Mouse (Mus musculus): ENCODE measurements around the gene Dnm3. TPM values are rescaled to one million over a fixed set of nuclear protein-coding genes. Genes with fewer than 3 reads are reported as not detected.

Gene Dnm3
- polyA plus RNA-seq, 1 experiment from 2014 or later = 3.3 TPM

GRCm38 (mm10) chr1:162472949-162473348 is 4.9 kb downstream of the Dnm3 start:
- WGBS = 60% methylated on average over 1 of the region's 1 CpGs
- Histone ChIP-seq H3K4me3 (ENCODE audit: low read depth, low read length) (no peak overlapping the region), H3K4me1 (replicated peaks; ENCODE audit: control insufficient read depth, insufficient read depth, low read length) (no peaks in the 10 kb centered on the region), H3K27me3 (replicated peaks; ENCODE audit: control insufficient read depth, insufficient read depth, low read length) (peaks cover 27% of the 10 kb centered on the region), H3K9me3 (ENCODE audit: control insufficient read depth, low read length) (no peaks in the 10 kb centered on the region), H3K36me3 (ENCODE audit: control insufficient read depth, insufficient read depth, low read length) (no peaks in the 10 kb centered on the region), H3K4me2 (no peak overlapping the region), H3K27ac (ENCODE audit: low read depth, low read length) (no peak overlapping the region), H3K9ac (ENCODE audit: low read depth, low read length) (no peak overlapping the region)
- ATAC-seq (replicated peaks; ENCODE audit: low FRiP score) = no peak
- no peak for DNase-seq (ENCODE audit: low spot score)

GRCm38 (mm10) chr1:162471089-162471488 is 6.7 kb downstream of the Dnm3 start:
- Histone ChIP-seq H3K4me2 (no peak overlapping the region), H3K9ac (ENCODE audit: low read depth, low read length) (no peak overlapping the region), H3K27me3 (replicated peaks; ENCODE audit: control insufficient read depth, insufficient read depth, low read length) (peaks cover 9% of the 10 kb centered on the region), H3K4me1 (replicated peaks; ENCODE audit: control insufficient read depth, insufficient read depth, low read length) (no peaks in the 10 kb centered on the region), H3K4me3 (ENCODE audit: low read depth, low read length) (no peak overlapping the region), H3K27ac (ENCODE audit: low read depth, low read length) (no peak overlapping the region), H3K36me3 (ENCODE audit: control insufficient read depth, insufficient read depth, low read length) (no peaks in the 10 kb centered on the region), H3K9me3 (ENCODE audit: control insufficient read depth, low read length) (no peaks in the 10 kb centered on the region)
- ATAC-seq (replicated peaks; ENCODE audit: low FRiP score) (no peak), DNase-seq (ENCODE audit: low spot score) (no peak)

- no peaks in the 10 kb centered on the region for H3K36me3 ChIP-seq (ENCODE audit: control insufficient read depth, insufficient read depth, low read length)
- H3K27ac ChIP-seq (ENCODE audit: low read depth, low read length) = no peak overlapping the region
- DNase-seq (ENCODE audit: low spot score) (no peak), ATAC-seq (replicated peaks; ENCODE audit: low FRiP score) (no peak)
- 70% methylated on average over 2 of the region's 2 CpGs for WGBS
- no peaks in the 10 kb centered on the region for H3K4me1 ChIP-seq (replicated peaks; ENCODE audit: control insufficient read depth, insufficient read depth, low read length)
- no peak overlapping the region for H3K4me3 ChIP-seq (ENCODE audit: low read depth, low read length)
- no peaks in the 10 kb centered on the region for H3K9me3 ChIP-seq (ENCODE audit: control insufficient read depth, low read length)
- H3K27me3 ChIP-seq (replicated peaks; ENCODE audit: control insufficient read depth, insufficient read depth, low read length) = peaks cover 5% of the 10 kb centered on the region; the same call in 1 of the 2 replicates
- H3K9ac ChIP-seq (ENCODE audit: low read depth, low read length) = no peak overlapping the region
- H3K4me2 ChIP-seq = no peak overlapping the region
These were observed 8.0 kb downstream of the Dnm3 start for GRCm38 (mm10) chr1:162469752-162470280.

GRCm38 (mm10) chr1:162463676-162464075 is 14.2 kb downstream of the Dnm3 start:
- Histone ChIP-seq H3K4me1 (replicated peaks; ENCODE audit: control insufficient read depth, insufficient read depth, low read length) (no peaks in the 10 kb centered on the region), H3K27me3 (replicated peaks; ENCODE audit: control insufficient read depth, insufficient read depth, low read length) (no peaks in the 10 kb centered on the region), H3K9ac (ENCODE audit: low read depth, low read length) (no peak overlapping the region), H3K9me3 (ENCODE audit: control insufficient read depth, low read length) (no peaks in the 10 kb centered on the region), H3K27ac (ENCODE audit: low read depth, low read length) (no peak overlapping the region), H3K4me3 (ENCODE audit: low read depth, low read length) (no peak overlapping the region), H3K36me3 (ENCODE audit: control insufficient read depth, insufficient read depth, low read length) (no peaks in the 10 kb centered on the region), H3K4me2 (no peak overlapping the region)
- 89% methylated on average over 8 of the region's 8 CpGs for WGBS
- ATAC-seq (replicated peaks; ENCODE audit: low FRiP score) = no peak
- no peak for DNase-seq (ENCODE audit: low spot score)

GRCm38 (mm10) chr1:162458711-162459110 is 19.1 kb downstream of the Dnm3 start:
- Histone ChIP-seq H3K27me3 (replicated peaks; ENCODE audit: control insufficient read depth, insufficient read depth, low read length) (no peaks in the 10 kb centered on the region), H3K4me2 (no peak overlapping the region), H3K27ac (ENCODE audit: low read depth, low read length) (no peak overlapping the region), H3K9me3 (ENCODE audit: control insufficient read depth, low read length) (no peaks in the 10 kb centered on the region), H3K9ac (ENCODE audit: low read depth, low read length) (no peak overlapping the region), H3K36me3 (ENCODE audit: control insufficient read depth, insufficient read depth, low read length) (no peaks in the 10 kb centered on the region), H3K4me1 (replicated peaks; ENCODE audit: control insufficient read depth, insufficient read depth, low read length) (no peaks in the 10 kb centered on the region), H3K4me3 (ENCODE audit: low read depth, low read length) (no peak overlapping the region)
- ATAC-seq (replicated peaks; ENCODE audit: low FRiP score) (no peak), DNase-seq (ENCODE audit: low spot score) (no peak)
- WGBS = 73% methylated on average over 2 of the region's 2 CpGs

GRCm38 (mm10) chr1:162456861-162457260 is 21.0 kb downstream of the Dnm3 start:
- no peak for ATAC-seq (replicated peaks; ENCODE audit: low FRiP score)
- Histone ChIP-seq H3K27ac (ENCODE audit: low read depth, low read length) (no peak overlapping the region), H3K4me1 (replicated peaks; ENCODE audit: control insufficient read depth, insufficient read depth, low read length) (no peaks in the 10 kb centered on the region), H3K4me2 (no peak overlapping the region), H3K4me3 (ENCODE audit: low read depth, low read length) (no peak overlapping the region), H3K27me3 (replicated peaks; ENCODE audit: control insufficient read depth, insufficient read depth, low read length) (no peaks in the 10 kb centered on the region), H3K36me3 (ENCODE audit: control insufficient read depth, insufficient read depth, low read length) (no peaks in the 10 kb centered on the region), H3K9ac (ENCODE audit: low read depth, low read length) (no peak overlapping the region), H3K9me3 (ENCODE audit: control insufficient read depth, low read length) (no peaks in the 10 kb centered on the region)
- no peak for DNase-seq (ENCODE audit: low spot score)
- WGBS = 91% methylated on average over 6 of the region's 6 CpGs

GRCm38 (mm10) chr1:162456406-162456805 is 21.4 kb downstream of the Dnm3 start:
- no peak overlapping the region for H3K9ac ChIP-seq (ENCODE audit: low read depth, low read length)
- no peaks in the 10 kb centered on the region for H3K4me1 ChIP-seq (replicated peaks; ENCODE audit: control insufficient read depth, insufficient read depth, low read length)
- ATAC-seq (replicated peaks; ENCODE audit: low FRiP score) (no peak), DNase-seq (ENCODE audit: low spot score) (no peak)
- no peak overlapping the region for H3K4me2 ChIP-seq
- 77% methylated on average over 4 of the region's 4 CpGs for WGBS
- H3K36me3 ChIP-seq (ENCODE audit: control insufficient read depth, insufficient read depth, low read length) = no peaks in the 10 kb centered on the region
- H3K9me3 ChIP-seq (ENCODE audit: control insufficient read depth, low read length) = no peaks in the 10 kb centered on the region
- no peaks in the 10 kb centered on the region for H3K27me3 ChIP-seq (replicated peaks; ENCODE audit: control insufficient read depth, insufficient read depth, low read length)
- H3K4me3 ChIP-seq (ENCODE audit: low read depth, low read length) = no peak overlapping the region
- no peak overlapping the region for H3K27ac ChIP-seq (ENCODE audit: low read depth, low read length)

- no peak overlapping the region for H3K27ac ChIP-seq (ENCODE audit: low read depth, low read length)
- DNase-seq (ENCODE audit: low spot score) (no peak), ATAC-seq (replicated peaks; ENCODE audit: low FRiP score) (no peak)
- H3K4me3 ChIP-seq (ENCODE audit: low read depth, low read length) = no peak overlapping the region
- H3K36me3 ChIP-seq (ENCODE audit: control insufficient read depth, insufficient read depth, low read length) = no peaks in the 10 kb centered on the region
- no peak overlapping the region for H3K4me2 ChIP-seq
- no peak overlapping the region for H3K9ac ChIP-seq (ENCODE audit: low read depth, low read length)
- WGBS = 69% methylated on average over 8 of the region's 8 CpGs
- no peaks in the 10 kb centered on the region for H3K4me1 ChIP-seq (replicated peaks; ENCODE audit: control insufficient read depth, insufficient read depth, low read length)
- no peaks in the 10 kb centered on the region for H3K27me3 ChIP-seq (replicated peaks; ENCODE audit: control insufficient read depth, insufficient read depth, low read length)
- H3K9me3 ChIP-seq (ENCODE audit: control insufficient read depth, low read length) = no peaks in the 10 kb centered on the region
These were observed 24.3 kb downstream of the Dnm3 start for GRCm38 (mm10) chr1:162453578-162453977.

GRCm38 (mm10) chr1:162453030-162453429 is 24.8 kb downstream of the Dnm3 start:
- Histone ChIP-seq H3K4me2 (no peak overlapping the region), H3K27me3 (replicated peaks; ENCODE audit: control insufficient read depth, insufficient read depth, low read length) (no peaks in the 10 kb centered on the region), H3K4me3 (ENCODE audit: low read depth, low read length) (no peak overlapping the region), H3K36me3 (ENCODE audit: control insufficient read depth, insufficient read depth, low read length) (no peaks in the 10 kb centered on the region), H3K4me1 (replicated peaks; ENCODE audit: control insufficient read depth, insufficient read depth, low read length) (no peaks in the 10 kb centered on the region), H3K27ac (ENCODE audit: low read depth, low read length) (no peak overlapping the region), H3K9me3 (ENCODE audit: control insufficient read depth, low read length) (no peaks in the 10 kb centered on the region), H3K9ac (ENCODE audit: low read depth, low read length) (no peak overlapping the region)
- DNase-seq (ENCODE audit: low spot score) (no peak), ATAC-seq (replicated peaks; ENCODE audit: low FRiP score) (no peak)
- WGBS = 79% methylated on average over 6 of the region's 6 CpGs

All from liver, embryonic 11.5 days (tissue).